Mouse (Mus musculus) left cerebral cortex, postnatal 36 days (tissue): ENCODE results near the gene Noc3l. TPM values are rescaled to one million over a fixed set of nuclear protein-coding genes. Genes with fewer than 3 reads are reported as not detected.

ENCODE experiments used
- DNase-seq, 2 experiments: peaks; one replicate each; pipeline ENCODE4 v3.0.0; 2021 to 2022; ENCODE audit warnings: low spot score in 2 of 2, mixed read lengths in 1 of 2
- intact Hi-C: fragments of 180-260 bp; cut with DNase I; formaldehyde crosslinking; loops from one replicate; pipeline ENCODE4 v1.15.1; 2025
- total RNA-seq, 2 experiments: library from RNA; stranded (reverse); gene quantifications; 2 replicates each; pipeline ENCODE4 v1.2.3; 2021

Gene Noc3l
- 10 to 100 TPM; 11.9 to 14.0 TPM for total RNA-seq

GRCm38 (mm10) chr19:38818766-38819426 is at the start of gene Noc3l:
Noc3l (minus strand) TSS chr19:38819237.
- DNase-seq, result peak; percentile 92 to 93
- intact Hi-C loops, result no loop called here

- intact Hi-C loops, result no loop called here
These were observed 43.5 kb upstream of the Noc3l start for GRCm38 (mm10) chr19:38862523-38862922.

GRCm38 (mm10) chr19:38858224-38858623 is 39.2 kb upstream of the Noc3l start:
- intact Hi-C loops, result no loop called here
- DNase-seq, result no peak

More at GRCm38 (mm10) chr19:38862523-38862922, 43.5 kb upstream of the Noc3l start:
- DNase-seq, result no peak

DNA sequence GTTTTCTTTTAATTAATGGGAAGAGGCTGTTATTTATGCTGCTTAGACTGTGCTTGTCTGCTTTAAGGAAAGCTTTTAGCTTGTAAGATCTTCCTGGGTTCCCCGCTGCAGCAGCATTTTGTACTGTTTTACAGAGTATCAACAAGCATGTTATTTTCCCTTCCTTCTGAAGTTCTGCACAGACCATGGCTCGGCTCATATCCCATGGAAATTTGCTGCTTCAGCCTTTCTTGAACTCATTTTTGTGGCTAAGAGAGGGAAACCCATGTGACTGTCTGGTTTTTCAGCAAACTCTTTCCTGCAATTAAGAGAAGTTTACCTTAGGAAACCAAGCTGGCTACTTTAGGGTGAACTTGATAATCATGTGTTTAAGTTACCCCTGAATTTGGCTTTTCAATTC is 27.3 kb upstream of the Noc3l start:
- DNase-seq, result no peak
- intact Hi-C loops, result no loop called here

GRCm38 (mm10) chr19:38844817-38845216 is 25.8 kb upstream of the Noc3l start:
- intact Hi-C loops, result no loop called here

GRCm38 (mm10) chr19:38837171-38837641 is 18.2 kb upstream of the Noc3l start:
- intact Hi-C loops, result no loop called here
- DNase-seq, result peak in 1 of 2 experiments; percentile 31

More at GRCm38 (mm10) chr19:38844817-38845216, 25.8 kb upstream of the Noc3l start:
- no peak for DNase-seq

DNA sequence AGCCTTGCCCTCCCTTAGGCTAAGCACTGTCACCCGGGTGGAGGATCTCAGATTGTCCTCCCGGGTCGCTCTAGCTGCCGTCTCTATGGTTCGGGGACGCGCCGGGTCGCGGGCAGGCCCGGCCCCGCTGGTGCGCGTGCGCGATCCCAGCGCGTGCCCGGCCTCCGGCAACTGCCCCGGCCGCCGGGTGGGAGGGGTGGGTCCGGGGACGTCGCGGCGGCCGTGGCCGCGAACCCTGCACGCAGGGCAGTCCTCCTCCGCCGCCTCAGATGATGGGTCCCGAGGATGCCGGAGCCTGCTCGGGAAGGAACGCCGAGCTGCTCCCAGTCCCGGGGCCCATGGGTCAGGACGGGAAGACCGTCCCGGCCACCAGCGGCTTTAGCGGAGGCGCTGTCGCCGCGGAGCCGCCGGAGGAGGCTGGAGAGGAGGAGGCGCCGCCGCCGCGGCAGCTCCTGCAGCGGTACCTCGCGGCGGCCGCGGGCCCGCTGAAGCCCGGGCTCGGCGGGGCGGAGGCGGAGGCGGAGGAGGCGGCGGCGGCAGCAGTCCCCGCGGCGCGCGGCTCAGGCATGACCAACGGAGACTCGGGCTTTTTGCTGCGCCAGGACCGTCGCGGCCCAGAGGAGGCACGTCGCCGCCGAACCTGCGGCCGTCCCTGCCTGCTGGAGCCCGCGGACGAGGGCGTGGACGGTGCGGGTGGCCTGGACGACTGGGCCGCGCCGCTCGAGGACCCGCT is 17.6 kb upstream of the Noc3l start, which contains the start of gene Tbc1d12:
Gene Tbc1d12 (plus strand): TSS at position 142 of the 733 bp plus-strand sequence.
- intact Hi-C loops, result no loop called here
- peak; percentile 90 to 91 for DNase-seq

DNA sequence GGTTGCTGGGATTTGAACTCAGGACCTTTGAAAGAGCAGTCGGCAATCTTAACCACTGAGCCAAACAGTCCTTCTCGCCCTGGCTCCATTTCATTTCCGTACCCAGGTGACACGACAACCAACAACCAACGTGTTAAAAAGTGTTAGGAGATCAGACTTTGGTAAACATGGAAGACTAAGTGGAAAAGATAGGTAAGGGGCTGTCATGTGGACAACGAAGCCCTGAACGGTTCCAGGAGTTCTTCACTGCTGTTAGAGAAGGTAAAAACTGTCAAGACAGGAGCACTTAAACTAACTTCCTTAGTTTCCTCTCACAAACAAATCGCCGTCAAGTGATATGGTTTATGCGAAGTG is 17.0 kb upstream of the Noc3l start:
- no peak for DNase-seq
- intact Hi-C loops, result no loop called here

DNA sequence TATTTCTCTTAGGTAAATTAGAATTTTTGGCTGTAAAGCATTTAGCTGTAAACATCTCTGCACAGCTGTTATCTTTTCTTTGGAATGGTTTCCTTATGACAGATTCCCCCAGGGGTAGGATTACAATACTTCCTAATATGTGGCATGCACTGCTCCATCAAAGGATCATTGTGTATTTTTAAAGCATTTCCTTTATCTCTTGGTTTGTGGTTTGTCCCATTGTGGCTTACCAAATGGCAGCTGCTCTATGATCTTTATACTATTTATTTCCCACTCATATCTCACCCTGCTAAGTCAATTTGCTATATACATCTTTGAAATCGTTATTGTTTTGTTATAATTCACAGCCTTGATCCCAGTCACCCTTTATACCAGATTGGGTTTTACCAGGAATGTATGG is 14.2 kb upstream of the Noc3l start:
- intact Hi-C loops, result no loop called here
- no peak for DNase-seq

DNA sequence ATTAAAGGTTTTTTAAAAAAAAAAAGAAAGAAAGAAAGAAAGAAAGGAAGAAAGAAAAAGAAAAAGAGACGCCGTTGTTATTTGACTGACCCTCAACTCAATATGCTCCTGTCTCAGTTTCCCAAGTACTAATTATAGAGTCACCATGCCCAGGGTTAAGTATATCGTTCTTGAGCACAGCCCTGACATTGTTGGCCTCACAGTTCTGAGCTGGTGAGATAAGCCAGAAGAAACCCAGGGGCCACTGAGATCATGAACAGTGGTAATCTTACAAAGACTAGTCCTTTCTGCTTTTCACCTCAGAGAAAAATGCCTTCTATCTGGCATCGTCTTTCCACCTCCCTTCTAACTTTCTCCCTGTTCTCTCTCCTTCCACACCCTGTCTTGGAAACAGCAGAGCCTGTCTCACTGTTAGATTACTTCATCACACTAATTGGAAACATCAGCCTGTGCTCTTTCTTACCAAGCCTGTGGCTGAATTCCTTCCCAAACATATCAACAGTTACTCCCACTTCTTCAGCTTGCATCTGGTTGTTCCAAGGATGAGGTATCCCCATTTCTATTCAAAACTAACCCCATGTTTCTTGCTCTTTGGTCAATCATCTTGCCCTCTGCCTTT is 1.3 kb upstream of the Noc3l start:
- intact Hi-C loops, result no loop called here
- no peak for DNase-seq

DNA sequence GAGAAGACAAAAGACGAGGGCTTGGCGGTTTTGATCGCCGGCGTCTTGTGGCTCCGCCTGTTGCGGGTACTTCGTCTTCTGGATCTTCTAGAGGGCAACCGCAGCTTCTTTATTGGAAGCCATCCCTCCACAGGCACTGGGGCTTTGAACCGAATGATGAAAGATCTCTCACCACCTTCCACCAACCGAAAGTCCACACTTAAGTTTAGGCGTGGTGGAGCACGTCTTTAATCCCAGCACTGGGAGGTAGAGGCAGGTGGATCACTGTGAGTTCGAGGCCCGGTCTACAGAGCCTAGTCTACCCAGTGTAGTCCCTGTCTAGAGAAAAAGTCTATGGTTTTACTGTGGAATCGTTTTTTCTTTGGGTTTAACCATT is 378 bp upstream of the Noc3l start:
- intact Hi-C loops, result no loop called here
- DNase-seq, result no peak

DNA sequence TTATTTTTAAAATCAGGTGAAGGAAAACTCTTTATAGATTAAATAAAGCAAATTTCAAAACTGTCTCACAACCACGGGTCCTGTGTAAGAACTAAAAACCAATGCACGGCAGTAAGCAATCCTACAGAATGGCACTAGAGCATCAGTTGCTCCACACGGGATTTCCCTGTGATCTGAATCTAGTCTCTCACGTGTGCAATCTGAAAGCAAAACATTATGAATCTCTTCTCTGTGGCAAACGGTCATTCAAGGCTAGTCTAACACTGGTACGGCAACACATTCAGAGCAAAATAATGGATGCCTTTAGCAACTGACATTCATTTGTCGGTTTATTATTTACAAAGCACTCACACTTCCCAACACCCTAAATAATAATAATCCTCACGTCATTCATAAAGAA is 846 bp downstream of the Noc3l start:
- no peak for DNase-seq
- intact Hi-C loops, result no loop called here

DNA sequence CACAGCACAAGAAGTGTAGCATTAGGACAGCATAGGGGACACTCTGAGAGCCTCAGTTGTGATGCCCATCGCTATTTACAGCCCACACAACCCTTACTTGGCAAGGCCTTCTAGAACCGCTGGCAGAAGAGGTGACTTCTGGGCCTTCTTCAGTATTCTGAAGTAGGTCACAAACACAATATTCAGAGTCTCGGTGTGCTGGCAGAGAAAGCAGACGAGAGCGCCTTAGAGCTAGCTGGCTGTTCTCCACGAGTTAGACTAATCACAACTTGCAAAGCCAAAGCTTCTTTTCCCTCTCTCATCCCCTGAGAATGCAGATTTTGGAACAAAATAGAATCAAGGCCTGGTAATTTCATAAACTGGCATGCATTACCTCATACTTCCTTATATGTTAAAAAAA is 20.2 kb downstream of the Noc3l start:
- DNase-seq, result peak; percentile 8 to 20
- intact Hi-C loops, result no loop called here

- peak; percentile 32 to 47 for DNase-seq
- intact Hi-C loops, result no loop called here
These were observed 20.7 kb downstream of the Noc3l start for GRCm38 (mm10) chr19:38798291-38798690.

DNA sequence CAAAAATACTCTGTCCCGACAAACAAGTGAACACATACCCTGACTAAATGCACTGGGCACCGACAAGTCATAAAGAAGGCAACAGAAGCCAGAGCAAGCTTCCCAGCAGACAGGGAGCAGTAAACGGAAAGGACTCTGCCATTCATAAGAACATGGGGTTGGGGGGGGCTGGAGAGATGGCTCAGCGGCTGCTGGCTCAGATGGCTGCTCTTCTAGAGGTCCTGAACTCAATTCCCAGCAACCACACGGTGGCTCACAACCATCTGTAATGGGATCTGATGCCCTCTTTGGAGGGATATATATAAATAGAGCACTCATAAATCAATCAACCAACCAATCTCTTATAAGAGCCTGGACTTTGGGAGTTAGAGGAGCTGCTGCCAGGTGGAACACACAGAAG is 22.5 kb downstream of the Noc3l start:
- no peak for DNase-seq
- intact Hi-C loops, result no loop called here

GRCm38 (mm10) chr19:38793563-38794045 is 25.4 kb downstream of the Noc3l start:
- intact Hi-C loops, result no loop called here
- no peak for DNase-seq

GRCm38 (mm10) chr19:38787756-38788155 is 31.3 kb downstream of the Noc3l start:
- intact Hi-C loops, result no loop called here
- no peak for DNase-seq

GRCm38 (mm10) chr19:38783542-38783941 is 35.5 kb downstream of the Noc3l start:
- DNase-seq, result no peak
- intact Hi-C loops, result no loop called here

DNA sequence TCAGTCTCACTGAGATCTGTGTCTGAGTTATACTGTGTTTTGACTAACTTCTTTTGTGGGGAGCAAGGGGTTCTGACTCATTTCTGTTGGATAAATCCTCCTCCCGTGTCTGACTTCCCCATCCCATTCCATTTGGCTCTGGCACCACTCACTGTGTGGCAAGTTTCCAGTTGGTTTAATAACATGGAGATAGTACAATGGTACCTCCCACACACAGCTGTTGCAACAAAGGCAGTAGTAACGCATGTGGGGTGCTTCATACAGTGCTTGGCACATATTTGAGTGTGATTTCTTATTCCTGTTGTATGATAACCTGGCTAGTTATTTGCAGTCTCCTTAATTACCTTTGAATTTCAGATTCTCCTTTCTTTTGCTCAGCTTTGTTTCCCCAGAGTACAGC is 40.2 kb downstream of the Noc3l start:
- peak in 1 of 2 experiments; percentile 9 for DNase-seq
- intact Hi-C loops, result loop anchor here (5.0 to 10.0 kb wide), 2 partner anchors 214 to 352 kb away; no protein-coding TSS in a partner anchor

DNA sequence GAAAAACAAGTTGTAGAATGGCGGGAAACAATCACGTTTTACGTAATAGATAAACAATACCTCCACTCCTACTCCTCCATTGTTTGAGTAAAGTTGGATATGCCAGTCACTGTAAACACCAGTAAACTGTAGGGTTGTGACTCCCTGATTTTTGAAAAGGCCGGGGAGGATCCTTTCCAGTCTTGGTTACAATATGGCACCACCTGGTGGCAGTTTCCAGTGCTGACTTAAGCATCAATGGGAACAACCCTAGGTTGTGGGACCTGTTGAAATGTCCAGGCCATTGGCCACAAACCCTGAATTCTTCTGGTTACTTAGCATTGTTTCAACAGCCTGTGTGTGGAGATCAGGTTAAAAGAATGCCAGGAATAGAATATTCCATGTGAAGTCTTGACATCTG is 43.5 kb downstream of the Noc3l start:
- intact Hi-C loops, result loop anchor here (5.0 to 10.0 kb wide), 2 partner anchors 211 to 348 kb away; no protein-coding TSS in a partner anchor
- DNase-seq, result peak; percentile 25 to 42
